Mouse (Mus musculus): ENCODE measurements around the gene Rbm24. TPM values are rescaled to one million over a fixed set of nuclear protein-coding genes. Genes with fewer than 3 reads are reported as not detected.

Rbm24 gene
- polyA plus RNA-seq, 1 experiment from 2014 or later = 7.6 TPM

Other genes with a start within 250 kb of the Rbm24 start
- not detected in 2 replicates for gene Stmnd1, start 144.7 kb upstream of the Rbm24 start, polyA plus RNA-seq (2014; fragmentation: Nextera tagmentation; extraction: Ambion mirVana)
- 15.1 and 15.2 TPM in 2 replicates for gene Cap2, start 83.4 kb downstream of the Rbm24 start, polyA plus RNA-seq (2014; fragmentation: Nextera tagmentation; extraction: Ambion mirVana)

Measured in forebrain, embryonic 14.5 days (tissue).